Mouse (Mus musculus) ES-Bruce4 (cell line): ENCODE results near the gene Sult2b1.

Source experiments
- CTCF ChIP-seq: IDR thresholded peaks from one replicate; pipeline ENCODE4 v1.8.1; 2011; ENCODE audit warnings: low read depth, low read length
- EP300 ChIP-seq: IDR thresholded peaks from 2 replicates; pipeline ENCODE4 v1.6.1; 2011; ENCODE audit warnings: low read depth, low read length; ENCODE audit not compliant: insufficient read depth
- POLR2A ChIP-seq: IDR thresholded peaks from one replicate; pipeline ENCODE4 v1.8.1; 2011; ENCODE audit warnings: low read length; ENCODE audit not compliant: insufficient read depth

DNA sequence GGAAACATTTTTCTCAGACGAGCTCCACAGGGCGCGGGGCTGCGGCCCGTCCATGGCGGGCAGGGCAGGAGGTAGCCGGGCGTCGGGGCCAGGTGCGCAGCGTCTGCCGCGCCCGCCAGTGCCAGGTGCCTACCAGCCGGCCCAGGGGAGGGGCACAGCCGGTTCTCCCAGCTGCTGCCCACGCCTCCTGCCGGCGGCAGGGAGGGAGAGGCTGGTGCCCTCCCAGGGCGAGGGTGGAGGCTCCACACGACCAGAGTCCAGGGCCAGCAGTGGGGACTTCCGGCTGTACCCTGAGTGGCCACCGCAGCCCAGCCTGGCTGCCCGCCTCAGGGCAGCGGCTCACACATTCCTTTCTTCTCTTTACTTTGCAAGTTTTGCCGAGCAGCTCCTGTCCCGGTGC lies 25.1 kb downstream of the Sult2b1 start:
- TF ChIP-seq POLR2A (no peak), CTCF (no peak), EP300 (no peak)
